Mouse (Mus musculus) hindbrain, embryonic 11.5 days (tissue): ENCODE data around the gene Sec61b. TPM values are rescaled to one million over a fixed set of nuclear protein-coding genes. Genes with fewer than 3 reads are reported as not detected.
A peak's percentile ranks its signal among the peaks of the same experiment; 100 is the strongest.

ENCODE experiments used
- ATAC-seq: fragments of 200-750 bp; cut with Nextera tagmentation; 2 replicates; pipeline ENCODE4 v1.8.0; 2017; ENCODE audit warnings: mild to moderate bottlenecking, moderate TSS enrichment, moderate library complexity; ENCODE audit not compliant: low FRiP score
- DNase-seq: peaks from one replicate; pipeline ENCODE4 v3.0.0-alpha.2; 2015; ENCODE audit warnings: low spot score
- H3K27ac ChIP-seq: fragments of 300-500 bp; sonication (generic); 2 replicates; pipeline ENCODE4 v1.5.1; 2014; ENCODE audit warnings: mild to moderate bottlenecking, low read depth, low read length
- H3K27me3 ChIP-seq: fragments of 300-500 bp; sonication (generic); 2 replicates; pipeline ENCODE4 v1.6.1; 2014; ENCODE audit warnings: mild to moderate bottlenecking, low read length, moderate library complexity, mixed read lengths; ENCODE audit not compliant: control insufficient read depth, insufficient read depth
- H3K36me3 ChIP-seq: fragments of 300-500 bp; sonication (generic); 2 replicates; pipeline ENCODE4 v1.6.1; 2014; ENCODE audit warnings: mild to moderate bottlenecking, low read length, moderate library complexity, mixed read lengths; ENCODE audit not compliant: control insufficient read depth, insufficient read depth
- H3K4me1 ChIP-seq: fragments of 300-500 bp; sonication (generic); replicated peaks from 2 replicates; pipeline ENCODE4 v1.6.1; 2014; ENCODE audit warnings: low read length, mixed read lengths; ENCODE audit not compliant: control insufficient read depth, insufficient read depth
- H3K4me2 ChIP-seq: fragments of 300-500 bp; sonication (generic); replicated peaks from 2 replicates; pipeline ENCODE4 v1.6.1; 2014; ENCODE audit warnings: mild to moderate bottlenecking, low read depth, low read length
- H3K4me3 ChIP-seq: fragments of 300-500 bp; sonication (generic); 2 replicates; pipeline ENCODE4 v1.5.1; 2014; ENCODE audit warnings: low read depth, low read length
- H3K9ac ChIP-seq: fragments of 300-500 bp; sonication (generic); 2 replicates; pipeline ENCODE4 v1.6.1; 2014; ENCODE audit warnings: low read depth, low read length
- H3K9me3 ChIP-seq: fragments of 300-500 bp; sonication (generic); 2 replicates; pipeline ENCODE4 v1.6.1; 2016; ENCODE audit warnings: low read length; ENCODE audit not compliant: control insufficient read depth
- WGBS: fragments of 180-500 bp; shearing (Covaris S2); extraction: QIAGEN DNeasy Blood & Tissue Kit; methylation state at CpG from one replicate; pipeline ENCODE4 v1.1.7; 2014; 5-methylcytosine and 5-hydroxymethylcytosine counted together
- polyA plus RNA-seq: library from polyadenylated mRNA; unstranded; fragments of >200 nt; fragmentation: Nextera tagmentation; extraction: Ambion mirVana; gene quantifications from 2 replicates; pipeline ENCODE4 v1.2.1, GENCODE M21; 2014

The Sec61b gene
- polyA plus RNA-seq, result 359 and 365 TPM in 2 replicates

- Histone ChIP-seq H3K9me3 (no peaks in the 10 kb centered on the region), H3K27me3 (no peaks in the 10 kb centered on the region), H3K4me1 (no peaks in the 10 kb centered on the region), H3K27ac (peak within 1 kb of the TSS; percentile 97), H3K9ac (peak within 1 kb of the TSS; percentile 90), H3K4me2 (peak within 1 kb of the TSS; percentile 45), H3K4me3 (peak within 1 kb of the TSS; percentile 86), H3K36me3 (peaks cover 13% of the 10 kb centered on the region)
- under 1% methylated on average over 52 of the region's 58 CpGs for WGBS
- DNase-seq (peak; percentile 98), ATAC-seq (peak; percentile 98)
Measured at GRCm38 (mm10) chr4:47473968-47474729, at the start of gene Sec61b, which contains the start of gene Alg2. Sec61b (plus strand) TSS chr4:47474658. Alg2 (minus strand) TSS chr4:47474333.

DNA sequence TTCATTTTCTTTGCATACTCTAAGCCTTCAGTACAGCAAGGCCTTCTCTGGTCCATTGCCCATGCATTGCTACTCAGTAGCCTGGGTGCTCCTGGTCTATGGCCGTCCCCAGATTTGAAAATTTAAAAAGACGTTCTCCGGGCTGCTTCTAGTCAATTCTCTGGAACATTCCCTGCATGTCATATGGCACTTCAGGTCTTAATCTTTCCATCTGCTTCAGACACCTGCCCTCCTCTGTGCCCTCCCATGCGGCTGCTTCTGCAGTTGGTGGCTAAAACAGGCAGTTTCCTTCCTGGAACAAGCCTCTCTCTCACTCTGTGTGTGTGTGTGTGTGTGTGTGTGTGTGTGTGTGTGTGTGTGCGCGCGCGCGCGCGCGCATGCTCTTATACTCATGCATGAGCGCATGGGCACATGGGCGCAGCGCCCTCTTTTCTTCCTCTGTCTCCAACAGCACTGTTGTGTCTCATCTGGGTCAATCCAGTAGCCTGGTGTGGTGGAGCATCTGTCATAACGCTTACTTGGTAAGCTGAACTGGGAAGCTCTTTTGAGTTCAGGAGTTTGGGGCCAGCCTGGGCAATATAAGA lies 49.1 kb upstream of the Sec61b start:
- H3K4me3 ChIP-seq, result no peak overlapping the region
- WGBS, result 86% methylated on average over 16 of the region's 16 CpGs
- H3K27me3 ChIP-seq, result no peaks in the 10 kb centered on the region
- no peak for DNase-seq
- H3K36me3 ChIP-seq, result no peaks in the 10 kb centered on the region
- no peak overlapping the region for H3K9ac ChIP-seq
- no peaks in the 10 kb centered on the region for H3K4me1 ChIP-seq
- H3K9me3 ChIP-seq, result no peaks in the 10 kb centered on the region
- H3K4me2 ChIP-seq, result no peak overlapping the region
- H3K27ac ChIP-seq, result no peak overlapping the region
- ATAC-seq, result no peak

- no peaks in the 10 kb centered on the region for H3K36me3 ChIP-seq
- no peak overlapping the region for H3K4me3 ChIP-seq
- no peak for DNase-seq
- no peaks in the 10 kb centered on the region for H3K4me1 ChIP-seq
- H3K27ac ChIP-seq, result no peak overlapping the region
- no peaks in the 10 kb centered on the region for H3K27me3 ChIP-seq
- WGBS, result 74% methylated on average over 3 of the region's 3 CpGs
- no peak overlapping the region for H3K9ac ChIP-seq
- H3K9me3 ChIP-seq, result no peaks in the 10 kb centered on the region
- no peak overlapping the region for H3K4me2 ChIP-seq
- ATAC-seq, result no peak
Measured at GRCm38 (mm10) chr4:47427606-47428005, 46.9 kb upstream of the Sec61b start.

DNA sequence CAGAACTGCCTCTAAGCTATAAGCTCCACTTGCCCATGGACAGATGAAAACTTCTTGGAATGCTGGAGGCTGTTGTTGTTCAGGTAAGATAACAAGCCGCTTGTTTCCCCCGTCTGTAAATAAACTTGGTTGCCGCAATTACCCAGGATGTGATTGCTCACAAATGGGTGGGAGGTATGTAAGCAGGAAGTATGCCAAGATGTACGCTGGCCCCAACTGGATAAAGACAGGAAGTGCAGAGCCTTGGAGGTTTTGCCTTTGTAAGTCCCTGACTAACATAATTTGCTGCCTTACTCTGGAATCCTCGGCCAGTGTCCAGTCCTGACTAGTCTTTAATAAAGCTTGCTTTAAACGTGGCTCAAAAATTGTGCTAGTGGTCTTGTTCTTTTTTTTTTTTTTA lies 43.9 kb upstream of the Sec61b start:
- Histone ChIP-seq H3K4me2 (no peak overlapping the region), H3K27me3 (no peaks in the 10 kb centered on the region), H3K9me3 (no peaks in the 10 kb centered on the region), H3K36me3 (no peaks in the 10 kb centered on the region), H3K27ac (no peak overlapping the region), H3K4me3 (no peak overlapping the region), H3K4me1 (no peaks in the 10 kb centered on the region), H3K9ac (no peak overlapping the region)
- no peak for ATAC-seq
- no peak for DNase-seq
- 83% methylated on average over 6 of the region's 6 CpGs for WGBS

- no peak overlapping the region for H3K27ac ChIP-seq
- no peaks in the 10 kb centered on the region for H3K9me3 ChIP-seq
- no peak overlapping the region for H3K4me2 ChIP-seq
- H3K4me1 ChIP-seq, result no peaks in the 10 kb centered on the region
- H3K27me3 ChIP-seq, result no peaks in the 10 kb centered on the region
- no peak for DNase-seq
- no peak overlapping the region for H3K4me3 ChIP-seq
- WGBS, result 91% methylated on average over 5 of the region's 5 CpGs
- ATAC-seq, result no peak
- H3K9ac ChIP-seq, result no peak overlapping the region
- no peaks in the 10 kb centered on the region for H3K36me3 ChIP-seq
Measured at GRCm38 (mm10) chr4:47431081-47431480, 43.4 kb upstream of the Sec61b start.

GRCm38 (mm10) chr4:47432766-47433165 lies 41.7 kb upstream of the Sec61b start:
- 88% methylated on average over 7 of the region's 7 CpGs for WGBS
- H3K36me3 ChIP-seq, result no peaks in the 10 kb centered on the region
- H3K9me3 ChIP-seq, result no peaks in the 10 kb centered on the region
- H3K9ac ChIP-seq, result no peak overlapping the region
- no peak overlapping the region for H3K4me3 ChIP-seq
- no peak overlapping the region for H3K4me2 ChIP-seq
- ATAC-seq, result no peak
- H3K27me3 ChIP-seq, result no peaks in the 10 kb centered on the region
- DNase-seq, result no peak
- no peak overlapping the region for H3K27ac ChIP-seq
- H3K4me1 ChIP-seq, result no peaks in the 10 kb centered on the region

- H3K9me3 ChIP-seq, result no peaks in the 10 kb centered on the region
- 83% methylated on average over 12 of the region's 12 CpGs for WGBS
- no peak overlapping the region for H3K4me2 ChIP-seq
- H3K4me3 ChIP-seq, result no peak overlapping the region
- no peaks in the 10 kb centered on the region for H3K27me3 ChIP-seq
- H3K9ac ChIP-seq, result no peak overlapping the region
- H3K27ac ChIP-seq, result no peak overlapping the region; the same call in 1 of the 2 replicates
- ATAC-seq (no peak), DNase-seq (no peak)
- no peaks in the 10 kb centered on the region for H3K4me1 ChIP-seq
- no peaks in the 10 kb centered on the region for H3K36me3 ChIP-seq
Measured at GRCm38 (mm10) chr4:47435131-47435530, 39.3 kb upstream of the Sec61b start.

DNA sequence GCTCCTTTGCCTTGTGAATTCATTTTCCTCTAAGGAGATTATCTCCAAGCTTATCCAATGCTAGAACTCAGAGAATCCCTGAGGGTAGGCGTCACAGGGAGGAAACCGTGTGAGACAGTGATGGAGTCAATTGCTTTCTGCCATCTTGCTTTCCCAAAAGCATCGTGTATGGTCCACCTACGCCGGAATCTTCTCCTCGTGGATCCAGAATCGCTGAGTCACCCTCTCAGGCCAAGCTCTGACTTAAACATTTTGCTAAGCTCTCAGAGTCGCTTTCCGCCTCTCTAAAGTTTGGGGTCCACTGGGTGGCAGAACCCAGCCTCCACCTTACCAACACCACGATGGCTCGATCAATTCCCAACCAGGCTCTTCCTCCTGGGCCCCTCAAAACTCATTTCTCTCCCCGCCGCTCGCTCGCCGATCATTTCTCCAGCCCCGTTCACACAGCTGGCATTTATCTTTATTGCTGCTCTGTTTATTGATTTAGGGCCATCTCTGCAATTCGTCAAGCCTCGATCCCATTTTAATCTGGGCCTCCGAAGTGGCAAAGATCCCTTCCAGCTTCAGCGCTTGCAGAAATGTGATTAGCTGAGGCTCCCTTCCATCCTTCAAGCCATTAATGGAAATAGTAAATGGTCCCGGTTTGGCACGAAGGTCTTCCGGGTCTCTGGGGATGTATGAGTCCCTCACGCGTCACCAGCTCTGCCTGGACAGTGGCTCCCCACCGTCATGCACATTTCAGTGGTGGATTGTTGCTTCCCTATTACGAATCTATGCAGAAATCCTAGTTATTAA lies 38.7 kb upstream of the Sec61b start:
- no peak for DNase-seq
- no peak for ATAC-seq
- no peak overlapping the region for H3K4me2 ChIP-seq
- H3K9ac ChIP-seq, result no peak overlapping the region
- no peak overlapping the region for H3K4me3 ChIP-seq
- no peaks in the 10 kb centered on the region for H3K36me3 ChIP-seq
- H3K27me3 ChIP-seq, result no peaks in the 10 kb centered on the region
- H3K4me1 ChIP-seq, result no peaks in the 10 kb centered on the region
- WGBS, result 74% methylated on average over 28 of the region's 28 CpGs
- H3K9me3 ChIP-seq, result no peaks in the 10 kb centered on the region
- peak overlapping the region; percentile 20; the same call in 1 of the 2 replicates for H3K27ac ChIP-seq
